Mouse (Mus musculus) gastrocnemius, postnatal 25 days (tissue): Measurements from ENCODE around the gene Hal. TPM values are rescaled to one million over a fixed set of nuclear protein-coding genes. Genes with fewer than 3 reads are reported as not detected.

Experiments used
- DNase-seq: peaks from one replicate; pipeline ENCODE4 v3.0.0; 2022
- total RNA-seq, 2 experiments: library from RNA; stranded (reverse); gene quantifications; 1 replicate in 1 of 2; 2 replicates in 1 of 2; pipeline ENCODE4 v1.2.3; 2021

The Hal gene
- total RNA-seq, 2 experiments from 2014 or later = 0.21 to 0.33 TPM

- DNase-seq = no peak
These were observed 78.5 kb downstream of the Hal start for GRCm38 (mm10) chr10:93567066-93567465.

- DNase-seq = no peak
These were observed 79.4 kb downstream of the Hal start for GRCm38 (mm10) chr10:93567841-93568566.

- DNase-seq = no peak
These were observed 80.1 kb downstream of the Hal start for GRCm38 (mm10) chr10:93568671-93569070.

Other genes starting within 250 kb of the Hal start
- gene Elk3, start 177.6 kb upstream of the Hal start, total RNA-seq = 10 to 100 TPM; 13.5 to 16.6 TPM
- gene Lta4h, start 35.4 kb upstream of the Hal start, total RNA-seq = 10 to 100 TPM; 18.3 to 26.9 TPM
- gene Amdhd1, start 51.3 kb downstream of the Hal start, total RNA-seq = not detected
- not detected for gene Ccdc38, start 51.9 kb downstream of the Hal start, total RNA-seq
- gene Snrpf, start 100.9 kb downstream of the Hal start, total RNA-seq = 1 to 10 TPM; 8.0 to 8.7 TPM
- 1 to 10 TPM; 8.1 to 8.9 TPM for gene Ntn4, start 151.9 kb downstream of the Hal start, total RNA-seq